Mouse (Mus musculus) CD4-positive, CD25-positive, alpha-beta regulatory T cell, adult 2 months (primary cell): Measurements from ENCODE around the gene Vsir.

ENCODE experiments used
- DNase-seq: peaks from one replicate; pipeline ENCODE4 v3.0.0-alpha.2; 2012; ENCODE audit warnings: low read depth, low spot score

The Vsir gene

DNA sequence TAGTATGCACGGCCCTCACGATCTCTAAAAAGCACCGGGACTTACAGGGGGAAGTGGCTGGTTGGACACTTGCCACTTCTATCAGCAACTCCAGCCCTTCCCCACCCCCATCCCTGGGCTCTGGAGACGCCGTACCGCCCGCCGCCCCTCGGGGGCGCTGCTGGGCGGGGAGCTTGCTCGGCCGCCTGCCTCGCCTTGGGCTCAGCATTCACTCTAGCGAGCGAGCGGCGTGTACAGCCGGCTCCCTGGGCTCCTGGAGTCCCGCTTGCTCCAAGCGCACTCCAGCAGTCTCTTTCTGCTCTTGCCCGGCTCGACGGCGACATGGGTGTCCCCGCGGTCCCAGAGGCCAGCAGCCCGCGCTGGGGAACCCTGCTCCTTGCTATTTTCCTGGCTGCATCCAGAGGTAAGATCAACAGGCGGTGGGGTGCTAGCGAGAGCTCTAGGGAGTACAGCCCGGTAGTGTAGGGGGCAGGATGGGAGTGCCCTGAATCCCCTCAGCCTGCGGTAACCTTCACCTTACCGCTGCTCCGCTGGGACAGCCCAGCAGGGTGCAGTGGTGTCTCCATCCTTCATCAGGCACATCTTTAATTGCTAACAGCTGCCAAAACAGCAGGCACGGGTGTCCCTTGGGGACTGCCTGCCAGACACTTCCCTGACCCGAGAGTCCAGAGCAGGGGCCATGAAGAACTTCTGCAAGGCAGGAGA lies at the start of gene Vsir:
Gene Vsir, plus strand, starts transcription at position 151 of the 705 bp plus-strand sequence.
- peak; percentile 90 for DNase-seq

- DNase-seq = no peak
These were observed 47.0 kb upstream of the Vsir start for GRCm38 (mm10) chr10:60299636-60300035.

DNA sequence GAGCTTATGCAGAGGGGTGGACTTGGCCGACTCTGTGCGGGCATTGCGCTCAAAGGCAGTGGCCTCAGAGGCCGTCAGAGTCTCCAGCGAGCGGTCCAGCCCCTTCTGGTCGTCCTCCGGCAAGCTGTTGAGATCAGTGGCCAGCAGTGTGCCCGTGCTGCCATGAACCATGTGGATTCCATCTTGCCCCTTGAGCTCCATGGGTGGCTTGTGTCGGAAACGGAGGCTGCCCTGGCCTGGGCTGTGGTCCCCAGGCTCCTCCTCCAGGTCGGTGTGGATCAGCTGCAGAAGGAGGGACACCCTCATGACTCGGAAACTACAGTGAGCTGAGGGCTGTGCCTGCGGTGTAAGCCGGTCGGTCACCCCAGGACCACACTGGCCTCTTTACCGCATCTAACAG lies 43.2 kb upstream of the Vsir start:
- no peak for DNase-seq

- peak; percentile 89 for DNase-seq
These were observed 41.6 kb upstream of the Vsir start for GRCm38 (mm10) chr10:60304854-60305628.

- DNase-seq = no peak
These were observed 36.0 kb upstream of the Vsir start for GRCm38 (mm10) chr10:60310629-60311028.

GRCm38 (mm10) chr10:60313606-60314005 lies 33.0 kb upstream of the Vsir start:
- no peak for DNase-seq

GRCm38 (mm10) chr10:60316166-60316565 lies 30.5 kb upstream of the Vsir start:
- no peak for DNase-seq

GRCm38 (mm10) chr10:60328963-60329650 lies 17.5 kb upstream of the Vsir start:
- DNase-seq = no peak

DNA sequence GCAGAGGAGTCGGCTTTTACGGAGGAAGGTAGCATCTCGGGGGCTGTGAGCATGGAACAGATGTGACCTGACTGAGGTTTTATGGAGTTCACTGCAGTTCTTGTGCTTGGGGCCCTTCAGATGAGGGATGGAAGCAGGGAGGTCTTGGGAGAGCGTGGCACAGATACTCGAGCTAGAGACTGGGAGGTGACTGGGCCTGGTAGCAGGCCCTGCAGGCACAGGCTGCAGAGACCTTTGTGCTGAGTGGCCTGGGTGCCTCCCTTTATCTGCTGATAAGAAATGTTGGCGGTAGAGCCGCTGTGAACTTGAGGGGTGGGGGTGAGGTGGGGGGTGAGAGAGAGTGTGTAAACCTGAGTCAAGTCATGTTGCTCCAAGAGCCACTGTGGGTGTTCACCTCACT lies 12.1 kb upstream of the Vsir start:
- DNase-seq = no peak

DNA sequence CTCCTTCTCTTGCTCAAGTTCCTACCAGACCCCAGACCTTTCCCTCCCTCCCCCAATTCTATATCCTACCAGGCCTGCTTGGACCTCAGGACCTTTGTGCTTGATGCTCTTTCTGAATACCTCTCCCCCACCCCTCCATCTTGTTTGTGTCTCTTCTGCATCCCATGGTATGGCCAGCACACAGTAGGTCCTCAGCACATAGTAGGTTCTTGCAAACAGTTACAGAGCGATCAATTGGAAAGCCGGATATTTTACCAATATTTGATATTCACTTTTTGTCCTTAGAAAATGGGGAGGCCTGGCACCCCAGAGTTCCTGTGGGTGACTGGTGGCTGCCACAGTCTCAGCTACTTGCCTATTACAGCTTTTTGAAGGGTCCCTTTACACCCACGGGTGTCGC lies 11.6 kb upstream of the Vsir start:
- DNase-seq = no peak

DNA sequence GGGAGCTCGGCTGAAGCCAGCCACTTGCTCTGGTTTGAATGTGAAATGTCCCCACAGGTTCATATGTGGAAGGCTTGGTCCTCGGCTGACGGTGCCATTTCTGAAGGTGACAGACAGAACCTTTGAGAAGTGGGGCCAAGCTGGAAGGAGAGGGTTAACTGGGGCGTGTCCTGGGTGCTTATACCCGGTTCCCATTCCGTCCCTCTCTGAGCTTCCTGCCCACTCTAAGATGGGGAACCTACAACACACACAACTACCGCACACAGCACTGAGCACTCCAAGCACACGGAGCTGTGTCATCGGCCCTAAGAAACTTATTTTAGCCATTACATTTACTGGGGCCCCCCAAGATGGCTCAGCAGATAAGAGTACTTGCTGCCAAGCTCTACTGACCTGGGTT lies 5.1 kb upstream of the Vsir start:
- no peak for DNase-seq

DNA sequence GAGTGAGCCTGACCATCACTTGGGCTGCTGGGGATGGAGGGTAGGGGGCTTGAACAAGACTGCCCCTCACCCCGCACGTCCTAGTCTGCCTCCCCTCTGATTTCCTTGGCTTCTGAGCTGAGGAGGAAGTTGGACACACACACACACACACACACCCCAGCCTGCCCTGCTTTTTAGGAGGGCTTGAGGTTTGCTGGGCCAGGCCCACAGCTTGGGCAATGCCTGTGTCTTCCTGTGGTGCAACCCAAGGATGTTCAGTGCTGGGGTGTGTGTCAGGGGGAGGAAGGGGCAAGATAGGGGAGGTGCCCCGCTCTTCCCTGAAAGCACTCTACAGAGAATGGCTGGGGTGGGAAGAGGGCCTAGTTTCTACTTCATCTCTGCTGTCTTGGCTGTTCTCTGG lies 2.5 kb upstream of the Vsir start:
- no peak for DNase-seq

DNA sequence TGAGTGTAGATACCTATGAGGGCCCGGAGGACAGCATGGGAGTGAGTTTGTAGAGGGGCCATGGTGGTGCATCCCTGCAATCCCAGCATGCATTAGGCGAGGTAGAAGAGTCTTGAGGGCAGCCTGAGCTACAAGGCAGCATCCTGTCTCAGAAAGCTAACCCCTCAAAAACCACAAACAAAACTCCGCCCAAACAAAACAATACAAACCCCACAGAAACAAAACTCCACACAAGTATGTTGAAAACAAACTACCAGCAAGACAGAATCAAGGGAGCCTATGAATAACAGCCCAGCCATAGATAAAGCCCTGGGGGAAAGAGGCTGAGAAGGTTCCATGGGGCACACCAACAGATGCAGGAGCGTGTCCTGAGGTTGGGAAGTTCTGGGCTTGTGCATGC lies 595 bp upstream of the Vsir start:
- peak; percentile 57 for DNase-seq

DNA sequence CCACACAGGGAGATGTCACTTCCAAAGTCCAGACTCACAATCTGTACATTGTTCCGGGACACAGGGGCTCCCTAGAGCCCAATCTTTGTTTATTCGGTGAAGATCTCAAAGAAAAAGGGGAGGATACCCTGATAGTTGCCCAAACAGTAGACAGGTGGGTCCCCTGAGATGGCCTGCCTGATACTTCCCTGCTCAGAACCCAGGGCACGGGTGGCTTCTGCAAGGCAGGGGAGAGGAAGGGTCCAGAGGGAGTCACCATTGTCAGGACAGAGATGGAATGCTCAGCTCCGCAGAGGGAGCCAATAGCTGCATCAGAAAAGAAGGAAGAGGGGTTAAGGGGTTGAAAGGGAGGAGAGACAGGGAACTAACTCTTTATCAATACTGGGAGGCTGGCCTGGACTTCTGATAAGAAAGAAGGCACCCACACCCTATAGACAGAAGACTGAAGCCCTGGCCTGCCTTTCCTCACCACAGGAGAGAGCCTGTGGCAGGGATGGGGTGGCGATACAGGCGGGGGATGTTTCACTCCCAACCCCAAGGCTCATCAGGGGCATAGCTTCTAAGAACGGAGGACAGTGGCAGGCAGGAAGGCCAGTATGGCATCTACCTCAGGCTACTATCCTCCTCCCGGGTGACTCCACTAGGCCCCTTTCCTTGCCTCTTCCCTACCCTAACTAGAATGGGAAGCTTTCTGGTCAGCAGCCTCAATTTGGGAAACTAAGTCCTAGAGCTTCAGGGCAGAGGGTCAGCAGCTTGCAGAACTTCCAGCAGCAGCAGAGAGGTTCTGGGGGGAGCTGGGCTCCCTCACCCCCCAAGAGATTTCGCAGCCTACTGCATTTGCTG lies 1.3 kb downstream of the Vsir start:
- peak; percentile 29 for DNase-seq

GRCm38 (mm10) chr10:60349056-60349455 lies 2.4 kb downstream of the Vsir start:
- no peak for DNase-seq

DNA sequence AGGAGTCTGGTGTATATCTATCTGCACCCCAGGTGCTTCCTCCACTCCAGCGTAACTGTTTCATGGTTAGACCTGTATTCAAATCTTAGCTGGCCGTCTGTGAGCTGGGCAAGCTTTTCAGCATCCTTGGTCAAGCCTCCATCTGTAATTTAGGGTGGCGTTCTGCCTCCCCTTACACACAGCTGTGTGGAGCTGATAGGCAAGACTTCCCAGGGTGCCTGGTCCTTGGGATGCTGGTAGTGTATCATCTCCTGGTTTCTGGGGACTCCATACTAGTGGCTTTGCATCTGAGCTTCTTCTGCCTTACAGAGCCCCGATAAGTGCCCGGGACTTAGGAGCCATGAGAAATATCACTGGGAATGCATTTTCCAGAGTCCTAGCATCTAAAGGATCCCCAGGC lies 3.0 kb downstream of the Vsir start:
- DNase-seq = no peak

DNA sequence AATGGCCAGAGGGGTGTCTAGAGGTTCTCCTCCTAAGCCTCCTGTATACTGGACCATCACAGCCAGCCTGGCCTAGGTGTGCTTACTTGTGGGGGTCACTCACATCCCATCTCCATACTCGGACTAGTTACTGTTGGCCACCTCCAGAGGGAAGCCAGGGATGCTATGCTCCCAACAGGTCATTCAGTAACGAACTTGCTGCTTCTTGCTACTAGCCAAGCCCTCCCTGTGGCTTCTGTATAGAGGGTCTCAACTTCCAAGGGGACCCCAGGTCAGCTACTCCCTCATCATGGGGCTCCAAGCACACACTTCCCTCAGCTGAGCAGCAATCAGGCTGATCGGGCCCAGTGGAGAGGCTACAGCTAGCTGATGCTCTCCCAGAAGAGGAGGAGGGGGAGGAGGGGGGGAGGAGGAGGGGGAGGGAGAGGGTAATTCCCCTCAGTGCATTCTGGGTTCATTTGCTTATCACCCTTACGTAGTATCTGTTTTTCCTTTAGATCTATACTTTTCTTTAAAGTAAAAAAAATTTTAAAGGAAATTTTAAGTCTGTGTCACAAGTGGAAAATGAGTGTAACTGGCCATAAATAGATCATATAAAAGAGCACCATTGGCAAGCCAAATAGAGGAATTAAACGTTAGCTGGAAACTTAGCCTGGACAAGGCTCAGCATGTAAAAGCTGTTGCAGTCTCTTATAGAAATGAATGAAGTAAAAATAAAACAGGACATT lies 3.6 kb downstream of the Vsir start:
- peak; percentile 81 for DNase-seq

DNA sequence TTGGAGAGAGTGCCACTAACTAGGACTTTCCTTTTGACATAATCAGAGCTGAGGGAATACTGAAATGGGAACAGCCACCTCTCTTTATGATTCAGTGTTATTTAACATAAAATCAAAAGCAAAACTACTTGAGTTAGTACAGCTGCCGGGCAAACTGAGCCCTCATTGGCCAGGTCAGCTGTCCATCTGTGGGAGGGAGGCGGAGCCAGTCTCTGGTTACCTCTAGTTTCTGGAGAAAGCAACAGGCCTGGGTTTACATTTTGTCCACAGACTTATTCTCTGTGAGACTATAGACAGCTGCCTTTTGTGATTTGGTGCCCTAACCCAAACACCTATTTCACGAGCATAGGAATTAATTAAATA lies 4.1 kb downstream of the Vsir start:
- DNase-seq = peak; percentile 94

DNA sequence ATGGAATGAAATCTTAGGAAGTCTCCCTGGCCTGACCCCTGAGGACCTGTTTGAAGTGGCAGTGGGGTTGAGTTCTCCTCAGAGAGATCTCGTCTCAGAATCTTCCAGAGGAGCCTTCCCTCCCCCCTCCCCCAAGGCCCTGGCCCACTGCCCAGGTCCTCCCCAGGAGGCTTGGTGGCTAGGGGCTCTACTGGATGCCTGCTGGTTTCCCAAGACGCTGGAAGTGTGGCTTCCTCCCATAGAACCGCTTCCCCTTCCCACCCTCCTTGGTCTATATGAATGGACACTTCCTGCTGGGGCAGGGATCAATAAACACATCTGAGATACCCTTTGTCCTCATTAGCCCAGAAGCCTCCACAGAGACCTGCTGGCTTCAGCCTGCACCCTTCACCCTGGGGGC lies 4.6 kb downstream of the Vsir start:
- DNase-seq = peak; percentile 41

GRCm38 (mm10) chr10:60351761-60352455 lies 5.3 kb downstream of the Vsir start:
- peak; percentile 89 for DNase-seq
